In genomic region chr13:114907876-114908275, GRCm38 (mm10) we compare ENCODE assay signal across 12 mouse cellular contexts.
"Had no signal": no experiment of that assay in that cellular context is flagged by ENCODE, and none has a peak within 500 bp of the region (broad histone marks: within the 10 kb centered on the region; RNA-seq: fewer than 3 reads in every experiment).

No protein-coding gene starts in this region.

- DNase-seq: retina, postnatal 1 day; right cerebral cortex, adult 18-20 months; right cerebral cortex, postnatal 14 days; right cerebral cortex, postnatal 25 days; right cerebral cortex, postnatal 4 days; spleen, adult 18-20 months; thymus, adult 18-20 months; thymus, adult 2 months; thymus, postnatal 14 days; thymus, postnatal 25 days; thymus, postnatal 36 days; thymus, postnatal 4 days had no signal
